Mouse (Mus musculus): Measurements from ENCODE around the gene St13. TPM values are rescaled to one million over a fixed set of nuclear protein-coding genes. Genes with fewer than 3 reads are reported as not detected.

St13 gene
- polyA plus RNA-seq, 1 experiment from 2014 or later = 604 TPM

- WGBS (ENCODE audit: missing documents) = 93% methylated on average over 3 of the region's 3 CpGs
- H3K36me3 ChIP-seq (ENCODE audit: inconsistent target) = peaks cover 69% of the 10 kb centered on the region
- no peaks in the 10 kb centered on the region for H3K79me2 ChIP-seq (ENCODE audit: inconsistent target)
- H3K27ac ChIP-seq = no peak overlapping the region
- H3K4me3 ChIP-seq (ENCODE audit: inconsistent target) = no peak overlapping the region
Observed at GRCm38 (mm10) chr15:81320137-81320536, 79.7 kb downstream of the St13 start.

- peaks cover 66% of the 10 kb centered on the region for H3K36me3 ChIP-seq (ENCODE audit: inconsistent target)
- no peaks in the 10 kb centered on the region for H3K79me2 ChIP-seq (ENCODE audit: inconsistent target)
- H3K4me3 ChIP-seq (ENCODE audit: inconsistent target) = no peak overlapping the region
- 95% methylated on average over 9 of the region's 9 CpGs for WGBS (ENCODE audit: missing documents)
- no peak overlapping the region for H3K27ac ChIP-seq
Observed at GRCm38 (mm10) chr15:81319462-81319861, 80.4 kb downstream of the St13 start.

GRCm38 (mm10) chr15:81313928-81314327 lies 85.9 kb downstream of the St13 start:
- Histone ChIP-seq H3K27ac (no peak overlapping the region), H3K4me3 (ENCODE audit: inconsistent target) (no peak overlapping the region), H3K36me3 (ENCODE audit: inconsistent target) (peaks cover 18% of the 10 kb centered on the region), H3K79me2 (ENCODE audit: inconsistent target) (no peaks in the 10 kb centered on the region)
- 100% methylated on average over 3 of the region's 3 CpGs for WGBS (ENCODE audit: missing documents)

Other genes starting within 250 kb of the St13 start
- gene Mrtfa, start 209.3 kb downstream of the St13 start, polyA plus RNA-seq (2018) = 27.7 to 61.9 TPM (median 51.4 TPM) in 3 replicates
- gene Mchr1, start 164.6 kb downstream of the St13 start, polyA plus RNA-seq (2018) = not detected in 3 replicates
- gene Slc25a17, start 39.3 kb downstream of the St13 start, polyA plus RNA-seq (2018) = 21.0 to 35.4 TPM (median 34.3 TPM) in 3 replicates
- 5.2 to 7.3 TPM (median 5.7 TPM) in 3 replicates for gene Xpnpep3, start 61 bp upstream of the St13 start, polyA plus RNA-seq (2018)
- gene Dnajb7, start 8.2 kb upstream of the St13 start, polyA plus RNA-seq (2018) = 0.19 to 0.20 TPM in 2 of 3 replicates, not detected in the other
- gene Rbx1, start 66.2 kb upstream of the St13 start, polyA plus RNA-seq (2018) = 69.0 to 118 TPM (median 86.1 TPM) in 3 replicates
- 31.6 to 55.1 TPM (median 36.1 TPM) in 3 replicates for gene Ep300, start 185.3 kb upstream of the St13 start, polyA plus RNA-seq (2018)

Data from macrophage (primary cell).